Mouse (Mus musculus) skeletal muscle tissue, adult 2 months (tissue): ENCODE data around the gene Zfand4.
A peak's percentile ranks its signal among the peaks of the same experiment; 100 is the strongest.
"Not testable (repeated sequence)": the region's sequence is repeated elsewhere in the genome, so short reads cannot be mapped to it uniquely, and the experiment has no call there.

Experiments used
- DNase-seq: peaks from one replicate; pipeline ENCODE4 v3.0.0-alpha.2; 2012; ENCODE audit warnings: low read depth, low spot score

Zfand4 gene

GRCm38 (mm10) chr6:116264018-116264651, at the start of gene Zfand4:
TSS of gene Zfand4 (plus strand) at chr6:116264222.
- DNase-seq = peak; percentile 67

DNA sequence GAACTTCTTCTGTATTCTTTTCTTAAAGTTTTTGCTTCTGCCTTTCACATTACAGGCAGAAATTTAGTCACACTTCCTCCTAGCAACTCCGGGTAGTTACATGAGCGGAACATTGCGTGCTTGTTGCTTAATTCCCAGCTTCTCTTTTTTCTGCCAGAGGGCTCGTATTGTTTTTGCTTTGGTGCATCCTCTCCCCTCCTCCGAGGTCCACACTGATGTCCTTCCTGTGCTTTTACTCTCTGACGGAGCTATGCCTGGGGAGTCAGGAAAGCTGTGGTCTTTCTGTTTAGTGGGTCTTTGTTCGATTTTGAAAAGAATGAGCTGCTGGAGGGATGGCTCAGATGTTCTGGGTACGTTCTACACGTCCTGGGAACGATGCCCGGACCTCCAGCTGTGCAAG, 36.3 kb upstream of the Zfand4 start:
- peak; percentile 30 for DNase-seq

- DNase-seq = peak; percentile 26
These were observed 35.1 kb upstream of the Zfand4 start for GRCm38 (mm10) chr6:116228785-116229525.

DNA sequence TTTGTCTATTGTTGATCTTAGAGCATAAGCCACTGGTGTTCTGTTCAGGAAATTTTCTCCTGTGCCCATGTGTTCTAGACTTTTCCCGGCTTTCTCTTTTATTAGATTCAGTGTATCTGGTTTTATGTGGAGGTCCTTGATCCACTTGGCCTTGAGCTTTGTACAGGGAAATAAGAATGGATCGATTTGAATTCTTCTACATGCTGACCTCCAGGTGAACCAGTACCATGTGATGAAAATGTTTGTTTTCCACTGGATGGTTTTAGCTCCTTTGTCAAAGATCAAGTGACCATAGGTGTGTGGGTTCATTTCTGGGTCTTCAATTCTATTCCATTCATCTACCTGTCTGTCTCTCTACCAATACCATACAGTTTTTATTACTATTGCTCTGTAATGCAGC, 29.2 kb upstream of the Zfand4 start:
- DNase-seq = not testable (repeated sequence)

GRCm38 (mm10) chr6:116235336-116235735, 28.7 kb upstream of the Zfand4 start:
- DNase-seq = peak; percentile 5

DNA sequence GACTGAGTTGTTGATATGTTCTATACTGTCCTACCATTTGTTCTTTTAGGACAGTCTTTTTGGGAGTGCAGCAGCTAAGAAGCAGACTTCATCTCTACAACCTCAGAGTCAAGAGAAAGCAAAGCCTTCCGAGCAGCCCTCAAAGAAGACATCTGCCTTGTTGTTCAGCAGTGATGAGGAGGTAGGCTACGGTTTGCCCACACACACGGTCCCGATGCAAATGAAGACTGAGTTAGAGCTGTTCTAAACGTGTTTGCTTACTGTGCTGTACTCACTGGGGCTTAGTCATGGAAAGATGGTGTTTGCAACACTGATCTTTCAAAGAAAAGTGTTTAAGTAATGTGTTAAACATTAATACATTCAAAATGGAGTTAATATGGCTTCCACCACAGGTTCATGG, 25.9 kb upstream of the Zfand4 start:
- no peak for DNase-seq

GRCm38 (mm10) chr6:116240371-116240770, 23.7 kb upstream of the Zfand4 start:
- no peak for DNase-seq

- DNase-seq = no peak
These were observed 4.4 kb upstream of the Zfand4 start for GRCm38 (mm10) chr6:116259649-116260048.

- DNase-seq = no peak
These were observed 3.5 kb upstream of the Zfand4 start for GRCm38 (mm10) chr6:116260481-116260880.

GRCm38 (mm10) chr6:116262824-116263223, 1.2 kb upstream of the Zfand4 start:
- no peak for DNase-seq

GRCm38 (mm10) chr6:116264836-116265235, 814 bp downstream of the Zfand4 start:
- no peak for DNase-seq

- no peak for DNase-seq
These were observed 1.6 kb downstream of the Zfand4 start for GRCm38 (mm10) chr6:116265603-116266002.

GRCm38 (mm10) chr6:116266273-116267109, 2.5 kb downstream of the Zfand4 start:
- DNase-seq = no peak

- no peak for DNase-seq
These were observed 3.0 kb downstream of the Zfand4 start for GRCm38 (mm10) chr6:116267110-116267423.

DNA sequence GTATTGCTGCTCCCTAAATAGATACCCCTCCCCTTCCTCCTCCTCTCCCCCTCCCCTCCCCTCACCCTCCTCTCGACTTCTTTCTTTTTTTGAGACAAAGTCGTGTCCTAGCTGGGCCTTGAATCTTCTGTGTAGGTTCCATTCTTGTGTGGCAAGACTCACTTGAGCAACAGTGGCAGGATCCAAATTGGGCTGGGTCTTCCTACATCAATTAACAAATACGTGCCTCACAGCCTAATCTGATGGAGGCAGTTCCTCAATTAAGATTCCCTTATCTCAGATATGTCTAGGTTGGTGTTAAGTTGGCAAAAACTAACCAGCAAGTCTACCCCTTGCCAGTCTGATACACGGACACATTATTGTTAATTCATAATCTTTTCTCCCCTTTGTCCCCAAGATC, 11.7 kb downstream of the Zfand4 start:
- no peak for DNase-seq

DNA sequence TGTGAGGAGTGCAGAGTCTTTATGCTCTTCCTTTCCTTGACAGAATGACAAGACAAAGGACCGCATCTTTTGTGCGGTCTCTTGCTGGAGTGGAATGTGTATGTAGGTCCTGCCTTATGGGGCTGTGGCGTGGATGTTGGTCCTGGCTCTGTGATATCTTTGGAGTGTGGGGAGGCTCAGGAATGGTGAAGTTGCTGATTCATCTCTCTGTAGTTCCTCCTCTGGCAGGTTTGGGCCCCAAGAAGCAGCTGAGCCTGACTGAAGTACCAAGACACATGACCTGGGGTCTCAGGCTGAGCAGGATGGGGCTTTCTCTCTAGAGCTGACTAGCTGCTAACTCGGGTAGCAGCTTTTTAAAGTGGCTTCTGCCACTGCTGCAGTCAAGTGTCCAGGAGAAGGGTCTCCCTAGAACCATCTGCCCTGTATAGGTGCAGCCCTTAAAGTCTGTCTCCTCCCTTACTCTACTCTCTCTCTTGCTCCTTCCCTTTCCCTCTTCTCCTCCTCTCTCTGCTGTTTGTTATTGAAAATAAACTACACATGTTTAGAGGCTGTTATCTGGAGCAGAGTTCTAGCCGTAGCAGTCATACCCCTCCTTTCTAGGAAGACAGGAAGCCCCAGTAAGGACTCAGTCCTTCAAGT, 14.8 kb downstream of the Zfand4 start:
- no peak for DNase-seq

DNA sequence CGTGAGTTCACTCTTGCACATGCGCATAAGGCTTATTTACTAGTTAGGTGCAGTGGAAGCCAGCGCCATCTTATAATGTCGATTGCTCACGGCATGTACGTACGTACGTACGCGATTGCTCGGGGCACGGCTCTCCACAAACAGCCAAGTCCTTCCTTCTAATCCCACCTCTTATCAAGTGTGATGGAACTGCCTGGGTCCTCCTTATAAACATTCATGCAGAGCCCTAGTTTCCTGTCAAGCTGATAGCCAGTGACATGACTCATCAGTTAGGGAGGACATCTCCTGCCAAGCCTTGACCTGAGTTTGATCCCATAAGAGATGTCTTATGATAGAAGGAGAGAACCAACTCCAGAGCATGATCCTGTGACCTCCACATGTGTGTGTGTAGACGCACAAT, 17.0 kb downstream of the Zfand4 start:
- no peak for DNase-seq

GRCm38 (mm10) chr6:116282546-116282945, 18.5 kb downstream of the Zfand4 start:
- no peak for DNase-seq

GRCm38 (mm10) chr6:116283280-116283679, 19.3 kb downstream of the Zfand4 start:
- DNase-seq = no peak

- DNase-seq = no peak
These were observed 22.3 kb downstream of the Zfand4 start for GRCm38 (mm10) chr6:116286321-116286720.

DNA sequence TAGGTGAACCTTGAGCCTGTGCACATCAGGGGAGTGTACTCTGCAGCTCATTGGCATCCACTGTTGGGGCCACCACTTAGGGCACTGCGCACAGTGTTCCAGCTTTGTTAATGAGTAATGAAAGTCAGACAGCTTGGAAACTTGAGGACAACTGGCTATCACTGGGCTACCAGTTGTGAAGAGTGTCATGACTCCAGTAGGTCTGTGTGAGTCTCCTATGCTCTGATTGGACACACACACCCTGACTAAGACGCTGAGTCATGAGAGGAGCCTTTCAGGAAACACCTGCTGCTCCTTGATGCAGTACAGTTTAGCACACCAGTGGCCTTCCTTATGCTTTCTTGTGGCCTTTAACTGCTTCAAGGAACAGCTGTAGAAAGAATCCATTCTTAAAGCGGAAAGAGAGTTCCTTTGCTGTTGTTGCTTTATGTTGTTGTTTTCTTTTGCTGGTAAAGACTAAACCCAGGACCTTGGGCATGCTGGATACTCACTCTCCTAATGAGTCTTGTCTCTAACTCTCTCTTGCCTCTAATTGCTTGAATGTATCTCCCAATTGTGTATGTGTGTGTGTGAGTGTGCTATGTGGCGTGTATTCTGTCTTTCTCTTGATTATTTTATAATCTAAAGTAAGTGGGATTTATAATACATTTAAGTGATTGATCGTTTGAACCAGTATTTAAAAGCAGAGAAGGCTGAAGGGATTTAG, 23.0 kb downstream of the Zfand4 start:
- peak; percentile 7 for DNase-seq
